8 mouse cellular contexts compared by ENCODE assay signal in the genomic region with DNA sequence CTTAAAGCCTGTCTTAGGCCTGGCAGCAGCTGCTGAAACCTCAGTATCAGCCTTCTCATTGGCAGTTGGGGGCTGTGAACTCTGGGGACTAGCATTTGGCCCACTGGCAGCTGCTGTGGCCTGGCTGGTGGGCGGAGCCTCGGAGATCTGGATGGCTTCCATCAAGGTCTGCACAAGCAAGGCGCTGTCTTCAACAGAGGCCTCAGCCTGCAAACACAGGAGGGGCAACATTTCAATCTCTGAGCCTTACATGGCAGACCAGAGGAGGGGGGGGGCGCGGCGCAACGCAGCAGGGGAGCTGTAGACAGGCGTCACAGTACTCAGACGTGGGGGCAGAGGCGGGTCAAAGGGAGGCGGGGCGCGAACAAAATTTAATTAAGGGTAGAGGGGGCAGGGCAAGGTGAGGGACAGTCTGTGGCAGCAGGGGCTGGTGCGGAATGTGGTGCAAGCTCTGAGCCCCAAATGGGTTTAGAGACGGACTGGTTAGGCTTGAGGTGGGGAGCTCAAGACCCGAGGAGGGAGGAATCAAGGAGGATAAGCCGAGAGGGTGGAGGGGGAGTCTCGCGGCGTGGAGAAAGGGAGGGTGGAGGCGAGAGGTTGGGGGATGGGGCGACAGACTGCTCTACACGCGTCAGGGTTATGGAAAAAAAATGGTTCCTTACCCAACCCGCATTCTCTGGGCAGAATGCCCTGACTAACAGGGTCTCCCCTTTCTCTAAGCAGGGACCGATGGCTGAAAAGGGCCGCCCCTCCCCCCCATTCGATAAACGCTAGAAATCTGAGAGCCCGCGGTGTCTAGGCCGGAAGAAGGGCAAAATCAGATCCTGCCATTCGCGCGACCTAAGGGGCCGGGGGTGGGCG. TPM values are rescaled to one million over a fixed set of nuclear protein-coding genes. Genes with fewer than 3 reads are reported as not detected.
DNase-seq lines count a peak whose midpoint lies in the region; ATAC-seq and TF ChIP-seq lines count a peak whose summit lies in the region.

No protein-coding gene starts in this region.

- WGBS in intestine, embryonic 16.5 days = 18% methylated on average over 37 of the region's 37 CpGs
- 17% methylated on average over 34 of the region's 37 CpGs for WGBS in limb, embryonic 12.5 days
- WGBS in midbrain, embryonic 12.5 days = 26% methylated on average over 36 of the region's 37 CpGs
- WGBS in stomach, postnatal 0 days = 18% methylated on average over 32 of the region's 37 CpGs

- H3K4me1 ChIP-seq in cortical plate, adult 2 months (ENCODE audit: control insufficient read depth, insufficient read depth, low read length) = no peaks in the 10 kb centered on the region; the same call in 1 of the 2 replicates
- H3K4me1 ChIP-seq in intestine, embryonic 16.5 days (ENCODE audit: control insufficient read depth, insufficient read depth, low read length) = no peaks in the 10 kb centered on the region
- peaks cover 7% of the 10 kb centered on the region; the same call in 1 of the 2 replicates for H3K4me1 ChIP-seq in limb, embryonic 12.5 days (replicated peaks)
- peaks cover 22% of the 10 kb centered on the region for H3K4me1 ChIP-seq in midbrain, embryonic 12.5 days
- no peaks in the 10 kb centered on the region for H3K4me1 ChIP-seq in stomach, postnatal 0 days (replicated peaks; ENCODE audit: control insufficient read depth, insufficient read depth)

- H3K27me3 ChIP-seq in intestine, embryonic 16.5 days (replicated peaks; ENCODE audit: control insufficient read depth, insufficient read depth, low read length) = no peaks in the 10 kb centered on the region
- peaks cover 36% of the 10 kb centered on the region for H3K27me3 ChIP-seq in limb, embryonic 12.5 days
- peaks cover 6% of the 10 kb centered on the region for H3K27me3 ChIP-seq in midbrain, embryonic 12.5 days
- H3K27me3 ChIP-seq in stomach, postnatal 0 days (ENCODE audit: control insufficient read depth, insufficient read depth, low read length) = no peaks in the 10 kb centered on the region

- no peak for TF ChIP-seq POLR2A in cortical plate, adult 2 months (IDR thresholded peaks at IDR 0.05; ENCODE audit: extremely low read depth, insufficient read depth, low read length)

- H3K36me3 ChIP-seq in intestine, embryonic 16.5 days (ENCODE audit: control insufficient read depth, insufficient read depth, low read length) = 0 out of 2 replicates have a peak, but pooled peaks cover 4% of the 10 kb centered on the region
- peaks cover 46% of the 10 kb centered on the region for H3K36me3 ChIP-seq in limb, embryonic 12.5 days
- H3K36me3 ChIP-seq in midbrain, embryonic 12.5 days = peaks cover 43% of the 10 kb centered on the region
- no peaks in the 10 kb centered on the region for H3K36me3 ChIP-seq in stomach, postnatal 0 days (ENCODE audit: control insufficient read depth, insufficient read depth, low read length)

- peak; percentile 2 for DNase-seq in thymus, postnatal 0 days (ENCODE audit: low spot score)
- DNase-seq in thymus, postnatal 10 days (ENCODE audit: low spot score in 2 of 2) = no peak
- DNase-seq in gastrocnemius, postnatal 25 days = peak; percentile 35
- DNase-seq in stomach, postnatal 0 days (ENCODE audit: low spot score) = peak; percentile 63

- peak overlapping the region; percentile 49 for H3K4me2 ChIP-seq in intestine, embryonic 16.5 days (ENCODE audit: low read depth, low read length)
- peak overlapping the region; percentile 59 for H3K4me2 ChIP-seq in limb, embryonic 12.5 days
- H3K4me2 ChIP-seq in midbrain, embryonic 12.5 days (replicated peaks) = peak overlapping the region; percentile 53
- peak overlapping the region; percentile 52 for H3K4me2 ChIP-seq in stomach, postnatal 0 days (replicated peaks; ENCODE audit: low read depth)

- TF ChIP-seq CTCF in cortical plate, adult 2 months (IDR thresholded peaks at IDR 0.05; ENCODE audit: extremely low read depth, insufficient read depth, low read length) = no peak
- no peak for TF ChIP-seq CTCF in stomach, postnatal 0 days (IDR thresholded peaks at IDR 0.05; ENCODE audit: low read depth)

- no peak for TF ChIP-seq EP300 in stomach, postnatal 0 days (optimal IDR thresholded peaks at IDR 0.05)

- peak overlapping the region; percentile 93 for H3K4me3 ChIP-seq in cortical plate, adult 2 months (ENCODE audit: insufficient read depth, low read length)
- peak overlapping the region; percentile 61 for H3K4me3 ChIP-seq in intestine, embryonic 16.5 days (ENCODE audit: low read length)
- H3K4me3 ChIP-seq in limb, embryonic 12.5 days (replicated peaks) = peak overlapping the region; percentile 57
- peak overlapping the region; percentile 63 for H3K4me3 ChIP-seq in midbrain, embryonic 12.5 days
- peak overlapping the region; percentile 62 for H3K4me3 ChIP-seq in stomach, postnatal 0 days (ENCODE audit: low read depth, low read length)

- H3K9ac ChIP-seq in intestine, embryonic 16.5 days (ENCODE audit: low read depth, low read length) = peak overlapping the region; percentile 75
- peak overlapping the region; percentile 83 for H3K9ac ChIP-seq in limb, embryonic 12.5 days (replicated peaks)
- peak overlapping the region; percentile 86 for H3K9ac ChIP-seq in midbrain, embryonic 12.5 days (replicated peaks)
- peak overlapping the region; percentile 75 for H3K9ac ChIP-seq in stomach, postnatal 0 days (ENCODE audit: low read length)

- H3K27ac ChIP-seq in cortical plate, adult 2 months (ENCODE audit: insufficient read depth, low read length) = peak overlapping the region; percentile 21
- peak overlapping the region; percentile 80 for H3K27ac ChIP-seq in intestine, embryonic 16.5 days (ENCODE audit: low read length)
- peak overlapping the region; percentile 90 for H3K27ac ChIP-seq in limb, embryonic 12.5 days
- peak overlapping the region; percentile 88 for H3K27ac ChIP-seq in midbrain, embryonic 12.5 days (replicated peaks)
- peak overlapping the region; percentile 81 for H3K27ac ChIP-seq in stomach, postnatal 0 days (replicated peaks)

- ATAC-seq in intestine, embryonic 16.5 days = peak; percentile 36
- peak; percentile 21; the same call in 1 of the 2 replicates for ATAC-seq in limb, embryonic 12.5 days (ENCODE audit: insufficient number of reproducible peaks, insufficient read depth, low FRiP score, low TSS enrichment, low read depth)
- peak; percentile 51 for ATAC-seq in midbrain, embryonic 12.5 days (ENCODE audit: low FRiP score, low read depth)
- peak; percentile 73 for ATAC-seq in stomach, postnatal 0 days (ENCODE audit: low FRiP score, low TSS enrichment)

- no peaks in the 10 kb centered on the region for H3K9me3 ChIP-seq in intestine, embryonic 16.5 days (ENCODE audit: control insufficient read depth, low read length)
- H3K9me3 ChIP-seq in limb, embryonic 12.5 days = no peaks in the 10 kb centered on the region
- no peaks in the 10 kb centered on the region for H3K9me3 ChIP-seq in midbrain, embryonic 12.5 days
- H3K9me3 ChIP-seq in stomach, postnatal 0 days (ENCODE audit: control insufficient read depth, low read length) = no peaks in the 10 kb centered on the region

RNA-seq across cellular contexts. Expression of a gene that starts 1.4 kb away (rescaled TPM):
- 86.6 and 99.0 TPM in 2 replicates for polyA plus RNA-seq in thymus, postnatal 0 days (2015; fragmentation: Nextera tagmentation; extraction: Ambion mirVana)
- polyA plus RNA-seq in cortical plate, adult 2 months (2012; rRNA removed) = 420 and 423 TPM in 2 replicates
- total RNA-seq in gastrocnemius, postnatal 25 days (2021) = 10 to 100 TPM; 30.9 to 33.0 TPM
- 317 and 349 TPM in 2 replicates for polyA plus RNA-seq in intestine, embryonic 16.5 days (2015; fragmentation: Nextera tagmentation; extraction: Ambion mirVana)
- polyA plus RNA-seq in limb, embryonic 12.5 days (2016; fragmentation: Nextera tagmentation; extraction: Ambion mirVana) = 735 and 768 TPM in 2 replicates
- 858 and 871 TPM in 2 replicates for polyA plus RNA-seq in midbrain, embryonic 12.5 days (2016; fragmentation: Nextera tagmentation; extraction: Ambion mirVana)
- 175 and 179 TPM in 2 replicates for polyA plus RNA-seq in stomach, postnatal 0 days (2015; fragmentation: Nextera tagmentation; extraction: Ambion mirVana)

Comparison
In these comparisons a context has a peak if more than half of its experiments do, and no peak if none do; other contexts are left out.
1. DNase-seq: peak in thymus, postnatal 0 days (single experiment), gastrocnemius, postnatal 25 days (single experiment) and stomach, postnatal 0 days (single experiment); none in thymus, postnatal 10 days (0 of 2).
2. H3K27ac ChIP-seq: peak in every context shown above with its lines; median percentile 90 in limb, embryonic 12.5 days; 88 in midbrain, embryonic 12.5 days; 81 in stomach, postnatal 0 days; 80 in intestine, embryonic 16.5 days; 21 in cortical plate, adult 2 months.
3. ATAC-seq: peak in every context shown above with its lines; median percentile 73 in stomach, postnatal 0 days; 51 in midbrain, embryonic 12.5 days; 36 in intestine, embryonic 16.5 days; 21 in limb, embryonic 12.5 days.
4. Peak in every context shown above with its lines, with median percentiles within 50 percentile points of each other: H3K4me3 ChIP-seq, H3K4me2 ChIP-seq and H3K9ac ChIP-seq.